25 mouse cellular contexts compared by ENCODE assay signal in the genomic region with DNA sequence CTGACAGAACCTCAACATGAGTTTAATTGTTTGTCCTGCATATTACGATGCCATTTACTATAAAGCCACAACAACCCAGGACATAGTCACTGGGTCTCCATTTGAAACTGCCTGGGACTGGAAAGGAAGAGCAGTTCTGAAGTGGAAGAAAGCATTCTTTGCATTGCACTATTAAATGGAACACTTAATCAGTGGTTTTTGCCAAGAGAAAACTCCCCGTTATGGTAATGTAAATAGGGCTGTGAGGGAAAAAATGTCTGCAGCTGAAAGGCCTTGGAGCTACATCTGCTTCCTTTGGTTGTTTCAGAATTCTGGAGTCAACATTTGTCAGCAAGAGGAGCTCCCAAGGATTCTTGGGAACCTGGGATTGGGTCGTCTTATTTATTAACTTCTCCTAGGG.
DNase-seq lines count a peak whose midpoint lies in the region; ATAC-seq and TF ChIP-seq lines count a peak whose summit lies in the region.
"Had no signal": no experiment of that assay in that cellular context is flagged by ENCODE, and none has a peak within 500 bp of the region (broad histone marks: within the 10 kb centered on the region; RNA-seq: fewer than 3 reads in every experiment).

No protein-coding gene starts in this region.

- no peak overlapping the region for H3K4me3 ChIP-seq in embryonic facial prominence, embryonic 14.5 days (ENCODE audit: low read depth, low read length)
- no peak overlapping the region for H3K4me3 ChIP-seq in embryonic facial prominence, embryonic 10.5 days
- no peak overlapping the region for H3K4me3 ChIP-seq in kidney, postnatal 0 days (replicated peaks; ENCODE audit: low read depth, low read length)
- no peak overlapping the region for H3K4me3 ChIP-seq in kidney, embryonic 16.5 days (ENCODE audit: low read length)
- no peak overlapping the region for H3K4me3 ChIP-seq in lung, embryonic 14.5 days (ENCODE audit: low read depth, low read length)
- no peak overlapping the region for H3K4me3 ChIP-seq in lung, embryonic 16.5 days (ENCODE audit: low read length)
- H3K4me3 ChIP-seq: embryonic facial prominence, embryonic 13.5 days; forebrain, embryonic 13.5 days; forebrain, embryonic 15.5 days had no signal

- no peak for TF ChIP-seq CTCF in kidney, postnatal 0 days (IDR thresholded peaks at IDR 0.05; ENCODE audit: low read depth)
- TF ChIP-seq CTCF in lung, embryonic 14.5 days (IDR thresholded peaks at IDR 0.05; ENCODE audit: low read depth): no peak

- no peaks in the 10 kb centered on the region for H3K36me3 ChIP-seq in embryonic facial prominence, embryonic 14.5 days (ENCODE audit: control insufficient read depth, insufficient read depth, low read length)
- no peaks in the 10 kb centered on the region for H3K36me3 ChIP-seq in embryonic facial prominence, embryonic 10.5 days (replicated peaks)
- H3K36me3 ChIP-seq in kidney, postnatal 0 days (ENCODE audit: insufficient read depth, low read length): no peaks in the 10 kb centered on the region
- no peaks in the 10 kb centered on the region for H3K36me3 ChIP-seq in kidney, embryonic 16.5 days (ENCODE audit: insufficient read depth, low read length)
- H3K36me3 ChIP-seq in lung, embryonic 14.5 days (ENCODE audit: insufficient read depth): no peaks in the 10 kb centered on the region
- H3K36me3 ChIP-seq in lung, embryonic 16.5 days (ENCODE audit: control insufficient read depth, insufficient read depth, low read length): no peaks in the 10 kb centered on the region
- H3K36me3 ChIP-seq: embryonic facial prominence, embryonic 13.5 days; forebrain, embryonic 15.5 days; G1E had no signal

- H3K9ac ChIP-seq in embryonic facial prominence, embryonic 14.5 days (ENCODE audit: low read depth, low read length): no peak overlapping the region
- H3K9ac ChIP-seq in kidney, postnatal 0 days (ENCODE audit: low read depth, low read length): no peak overlapping the region
- H3K9ac ChIP-seq in kidney, embryonic 16.5 days (replicated peaks; ENCODE audit: low read length): no peak overlapping the region
- no peak overlapping the region for H3K9ac ChIP-seq in lung, embryonic 14.5 days
- no peak overlapping the region for H3K9ac ChIP-seq in lung, embryonic 16.5 days (ENCODE audit: low read length)
- H3K9ac ChIP-seq: embryonic facial prominence, embryonic 13.5 days; forebrain, embryonic 13.5 days; forebrain, embryonic 15.5 days had no signal

- no peak overlapping the region for H3K4me2 ChIP-seq in embryonic facial prominence, embryonic 14.5 days (ENCODE audit: low read depth, low read length)
- no peak overlapping the region for H3K4me2 ChIP-seq in kidney, postnatal 0 days (ENCODE audit: low read length)
- no peak overlapping the region for H3K4me2 ChIP-seq in kidney, embryonic 16.5 days (replicated peaks; ENCODE audit: low read depth, low read length)
- no peak overlapping the region for H3K4me2 ChIP-seq in lung, embryonic 14.5 days
- H3K4me2 ChIP-seq in lung, embryonic 16.5 days (ENCODE audit: low read depth, low read length): no peak overlapping the region
- H3K4me2 ChIP-seq: embryonic facial prominence, embryonic 13.5 days; forebrain, embryonic 13.5 days; forebrain, embryonic 15.5 days had no signal

- peaks cover 6% of the 10 kb centered on the region for H3K4me1 ChIP-seq in embryonic facial prominence, embryonic 14.5 days (ENCODE audit: control insufficient read depth, insufficient read depth, low read length)
- peaks cover 3% of the 10 kb centered on the region; the same call in 1 of the 2 replicates for H3K4me1 ChIP-seq in embryonic facial prominence, embryonic 10.5 days
- no peaks in the 10 kb centered on the region for H3K4me1 ChIP-seq in kidney, postnatal 0 days (replicated peaks; ENCODE audit: insufficient read depth, low read length)
- 0 out of 2 replicates have a peak, but pooled peaks cover 4% of the 10 kb centered on the region for H3K4me1 ChIP-seq in kidney, embryonic 16.5 days (ENCODE audit: insufficient read depth, low read length)
- H3K4me1 ChIP-seq in lung, embryonic 14.5 days (ENCODE audit: insufficient read depth): no peaks in the 10 kb centered on the region
- H3K4me1 ChIP-seq in lung, embryonic 16.5 days (replicated peaks; ENCODE audit: control insufficient read depth, insufficient read depth, low read length): no peaks in the 10 kb centered on the region
- H3K4me1 ChIP-seq: forebrain, embryonic 13.5 days; forebrain, embryonic 15.5 days had no signal

- 59% methylated on average over 3 of the region's 3 CpGs for WGBS in embryonic facial prominence, embryonic 14.5 days
- 88% methylated on average over 3 of the region's 3 CpGs for WGBS in embryonic facial prominence, embryonic 10.5 days
- 68% methylated on average over 3 of the region's 3 CpGs for WGBS in kidney, postnatal 0 days
- WGBS in kidney, embryonic 16.5 days: 73% methylated on average over 3 of the region's 3 CpGs
- WGBS in lung, embryonic 14.5 days: 51% methylated on average over 3 of the region's 3 CpGs
- 46% methylated on average over 3 of the region's 3 CpGs for WGBS in lung, embryonic 16.5 days

- ATAC-seq in embryonic facial prominence, embryonic 14.5 days (ENCODE audit: low read depth): no peak
- no peak for ATAC-seq in kidney, postnatal 0 days (replicated peaks; ENCODE audit: low FRiP score, low read depth)
- no peak for ATAC-seq in kidney, embryonic 16.5 days (ENCODE audit: low FRiP score, low TSS enrichment)
- no peak for ATAC-seq in lung, embryonic 14.5 days (ENCODE audit: insufficient read depth)
- peak; percentile 51; the same call in 1 of the 2 replicates for ATAC-seq in lung, embryonic 16.5 days (ENCODE audit: low read depth)
- ATAC-seq: activated CD4-positive, CD25-positive, alpha-beta regulatory T cell, adult 4 months; CD4-positive, CD25-positive, alpha-beta regulatory T cell, adult 4 months; forebrain, embryonic 13.5 days; forebrain, embryonic 15.5 days; Patski had no signal

- H3K9me3 ChIP-seq in embryonic facial prominence, embryonic 14.5 days (ENCODE audit: control insufficient read depth, low read length): no peaks in the 10 kb centered on the region
- H3K9me3 ChIP-seq in embryonic facial prominence, embryonic 10.5 days: no peaks in the 10 kb centered on the region
- H3K9me3 ChIP-seq in kidney, postnatal 0 days (replicated peaks; ENCODE audit: low read length): no peaks in the 10 kb centered on the region
- no peaks in the 10 kb centered on the region for H3K9me3 ChIP-seq in kidney, embryonic 16.5 days (ENCODE audit: low read length)
- no peaks in the 10 kb centered on the region for H3K9me3 ChIP-seq in lung, embryonic 14.5 days (ENCODE audit: low read depth, low read length)
- no peaks in the 10 kb centered on the region for H3K9me3 ChIP-seq in lung, embryonic 16.5 days (ENCODE audit: control insufficient read depth, low read length)
- H3K9me3 ChIP-seq: embryonic facial prominence, embryonic 13.5 days; forebrain, embryonic 13.5 days; forebrain, embryonic 15.5 days; G1E had no signal

- H3K27me3 ChIP-seq in embryonic facial prominence, embryonic 14.5 days (replicated peaks; ENCODE audit: control insufficient read depth, insufficient read depth, low read length): no peaks in the 10 kb centered on the region
- no peaks in the 10 kb centered on the region for H3K27me3 ChIP-seq in embryonic facial prominence, embryonic 10.5 days (replicated peaks; ENCODE audit: low read depth, poor library complexity, severe bottlenecking)
- no peaks in the 10 kb centered on the region for H3K27me3 ChIP-seq in kidney, postnatal 0 days (ENCODE audit: insufficient read depth, low read length)
- no peaks in the 10 kb centered on the region for H3K27me3 ChIP-seq in kidney, embryonic 16.5 days (ENCODE audit: insufficient read depth, low read length)
- no peaks in the 10 kb centered on the region for H3K27me3 ChIP-seq in lung, embryonic 14.5 days (ENCODE audit: insufficient read depth, low read length)
- no peaks in the 10 kb centered on the region for H3K27me3 ChIP-seq in lung, embryonic 16.5 days (ENCODE audit: control insufficient read depth, insufficient read depth, low read depth, low read length)
- H3K27me3 ChIP-seq: CH12.LX; embryonic facial prominence, embryonic 13.5 days; forebrain, embryonic 13.5 days; forebrain, embryonic 15.5 days had no signal

- peak; percentile 9 for DNase-seq in embryonic facial prominence, embryonic 14.5 days (ENCODE audit: low spot score)
- DNase-seq in embryonic facial prominence, embryonic 10.5 days (ENCODE audit: low spot score): no peak
- DNase-seq in kidney, postnatal 0 days (ENCODE audit: low spot score): peak; percentile 9
- peak; percentile 66 for DNase-seq in lung, embryonic 14.5 days
- no peak for DNase-seq in lung, postnatal 25 days (ENCODE audit: low spot score)
- DNase-seq in lung, postnatal 4 days: no peak
- DNase-seq: adrenal gland, adult 8-10 months; adrenal gland, postnatal 14 days; adrenal gland, postnatal 36 days; B cell, adult 2 months; cerebellum, adult 11-12 months; cerebellum, adult 2 months; cerebellum, adult 9-10 months; cerebellum, postnatal 10 days; cerebellum, postnatal 25 days had no signal

- no peak overlapping the region for H3K27ac ChIP-seq in embryonic facial prominence, embryonic 14.5 days (replicated peaks; ENCODE audit: low read depth, low read length)
- H3K27ac ChIP-seq in embryonic facial prominence, embryonic 10.5 days (replicated peaks): no peak overlapping the region
- H3K27ac ChIP-seq in kidney, postnatal 0 days: no peak overlapping the region
- H3K27ac ChIP-seq in kidney, embryonic 16.5 days (ENCODE audit: low read length): no peak overlapping the region
- no peak overlapping the region for H3K27ac ChIP-seq in lung, embryonic 14.5 days (ENCODE audit: low read depth)
- no peak overlapping the region for H3K27ac ChIP-seq in lung, embryonic 16.5 days (ENCODE audit: low read length)
- H3K27ac ChIP-seq: embryonic facial prominence, embryonic 13.5 days; forebrain, embryonic 13.5 days; forebrain, embryonic 15.5 days had no signal

Comparison
In these comparisons a context has a peak if more than half of its experiments do, and no peak if none do; other contexts are left out.
1. DNase-seq: peak in embryonic facial prominence, embryonic 14.5 days (single experiment), kidney, postnatal 0 days (single experiment) and lung, embryonic 14.5 days (single experiment); none in embryonic facial prominence, embryonic 10.5 days (single experiment), lung, postnatal 25 days (single experiment) and lung, postnatal 4 days (0 of 2).